Mouse (Mus musculus) lung, postnatal 10 days (tissue): ENCODE results near the gene Itgb6.

ENCODE experiments used
- DNase-seq: peaks from one replicate; pipeline ENCODE4 v3.0.0; 2021

Gene Itgb6

GRCm38 (mm10) chr2:60711098-60711880, 11.2 kb downstream of the Itgb6 start:
- no peak for DNase-seq

GRCm38 (mm10) chr2:60710317-60710716, 12.1 kb downstream of the Itgb6 start:
- no peak for DNase-seq

- DNase-seq = no peak
Measured at GRCm38 (mm10) chr2:60708671-60709070, 13.8 kb downstream of the Itgb6 start.

- no peak for DNase-seq
Measured at GRCm38 (mm10) chr2:60706866-60707265, 15.6 kb downstream of the Itgb6 start.

- no peak for DNase-seq
Measured at GRCm38 (mm10) chr2:60705426-60705825, 17.0 kb downstream of the Itgb6 start.

- peak; percentile 76 for DNase-seq
Measured at GRCm38 (mm10) chr2:60703315-60703714, 19.1 kb downstream of the Itgb6 start.

- no peak for DNase-seq
Measured at GRCm38 (mm10) chr2:60700956-60701355, 21.5 kb downstream of the Itgb6 start.

GRCm38 (mm10) chr2:60700013-60700412, 22.4 kb downstream of the Itgb6 start:
- DNase-seq = no peak

- DNase-seq = no peak
Measured at GRCm38 (mm10) chr2:60699591-60699990, 22.9 kb downstream of the Itgb6 start.

- DNase-seq = peak; percentile 63
Measured at GRCm38 (mm10) chr2:60698155-60698554, 24.3 kb downstream of the Itgb6 start.

GRCm38 (mm10) chr2:60697530-60697929, 24.9 kb downstream of the Itgb6 start:
- DNase-seq = no peak

- no peak for DNase-seq
Measured at GRCm38 (mm10) chr2:60696559-60696958, 25.9 kb downstream of the Itgb6 start.

GRCm38 (mm10) chr2:60695706-60696105, 26.7 kb downstream of the Itgb6 start:
- DNase-seq = no peak

- DNase-seq = peak; percentile 36
Measured at GRCm38 (mm10) chr2:60694563-60694962, 27.9 kb downstream of the Itgb6 start.

GRCm38 (mm10) chr2:60692239-60692638, 30.2 kb downstream of the Itgb6 start:
- peak; percentile 51 for DNase-seq

GRCm38 (mm10) chr2:60690212-60690611, 32.2 kb downstream of the Itgb6 start:
- no peak for DNase-seq

GRCm38 (mm10) chr2:60688944-60689615, 33.4 kb downstream of the Itgb6 start:
- peak; percentile 87 for DNase-seq

GRCm38 (mm10) chr2:60688150-60688549, 34.3 kb downstream of the Itgb6 start:
- DNase-seq = no peak

- no peak for DNase-seq
Measured at GRCm38 (mm10) chr2:60685973-60686372, 36.5 kb downstream of the Itgb6 start.

GRCm38 (mm10) chr2:60684168-60684567, 38.3 kb downstream of the Itgb6 start:
- DNase-seq = peak; percentile 22

- no peak for DNase-seq
Measured at GRCm38 (mm10) chr2:60682554-60682953, 39.9 kb downstream of the Itgb6 start.

GRCm38 (mm10) chr2:60674413-60674812, 48.0 kb downstream of the Itgb6 start:
- DNase-seq = no peak

GRCm38 (mm10) chr2:60672973-60673954, 49.2 kb downstream of the Itgb6 start:
- no peak for DNase-seq
